Mouse (Mus musculus) left cerebral cortex, adult 2 months (tissue): ENCODE results near the gene Msl3. TPM values are rescaled to one million over a fixed set of nuclear protein-coding genes. Genes with fewer than 3 reads are reported as not detected.

ENCODE experiments used
- DNase-seq, 2 experiments: peaks; one replicate each; pipeline ENCODE4 v3.0.0; 2021 to 2022; ENCODE audit warnings: low spot score in 2 of 2, mixed read lengths in 1 of 2; ENCODE audit errors: extremely low spot score in 1 of 2
- H3K27ac ChIP-seq: fragments of 200-600 bp; 2 replicates; pipeline ENCODE4 v1.8.1; 2022
- H3K4me3 ChIP-seq: fragments of 200-600 bp; 2 replicates; pipeline ENCODE4 v1.8.1; 2022
- CTCF ChIP-seq: fragments of 200-600 bp; IDR thresholded peaks from 2 replicates; pipeline ENCODE4 v1.8.1; 2022; ENCODE audit warnings: antibody characterized with exemption, mild to moderate bottlenecking, moderate library complexity
- intact Hi-C: fragments of 180-260 bp; cut with DNase I; formaldehyde crosslinking; loops from one replicate; pipeline ENCODE4 v1.15.1; 2025
- total RNA-seq, 2 experiments: library from RNA; stranded (reverse); gene quantifications; 2 replicates each; pipeline ENCODE4 v1.2.3; 2021

Gene Msl3
- total RNA-seq, 2 experiments from 2014 or later = 24.0 to 25.9 TPM

DNA sequence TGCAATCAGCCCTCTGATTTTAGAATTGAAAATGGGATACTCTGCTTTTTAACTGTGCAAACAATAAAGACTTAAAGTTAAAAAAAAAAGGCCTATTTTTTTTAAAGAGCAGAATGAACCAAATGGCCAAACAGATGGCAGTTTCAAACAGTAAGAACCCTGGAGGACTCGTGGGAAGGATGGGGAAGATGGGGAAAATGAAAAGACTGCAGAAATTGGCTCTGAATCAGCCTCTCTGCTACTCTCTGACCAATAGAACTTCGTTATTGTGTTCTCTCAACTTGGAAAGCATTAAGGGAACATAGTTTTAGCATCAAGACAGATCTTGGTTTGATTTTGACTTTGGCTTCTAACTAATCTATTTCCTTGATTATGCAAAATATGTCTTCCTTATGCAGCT is 24.4 kb downstream of the Msl3 start:
- DNase-seq = no peak
- no peak overlapping the region for H3K4me3 ChIP-seq
- intact Hi-C loops = no loop called here
- no peak for TF ChIP-seq CTCF
- H3K27ac ChIP-seq = no peak overlapping the region

DNA sequence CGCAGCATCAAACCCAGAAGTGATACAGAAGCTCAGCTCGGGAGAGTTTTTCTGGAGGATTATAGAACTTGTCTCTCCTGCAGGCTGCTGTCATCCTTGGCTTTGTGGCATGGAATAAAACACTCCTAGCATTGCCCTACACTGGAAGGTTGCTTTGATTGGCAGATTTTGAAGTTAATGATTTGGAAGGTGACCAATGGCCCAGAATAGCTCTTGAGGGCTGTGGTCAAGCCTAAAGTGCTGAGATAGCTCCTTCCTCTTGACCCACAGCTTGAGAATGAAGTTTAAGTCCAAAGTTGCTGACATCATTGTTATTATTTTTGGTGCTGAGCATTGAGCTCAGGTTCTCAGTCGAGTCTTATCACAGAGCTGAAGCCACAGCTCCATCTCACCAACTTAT is 26.0 kb downstream of the Msl3 start:
- intact Hi-C loops = no loop called here
- Histone ChIP-seq H3K27ac (no peak overlapping the region), H3K4me3 (no peak overlapping the region)
- TF ChIP-seq CTCF = no peak
- DNase-seq = no peak

DNA sequence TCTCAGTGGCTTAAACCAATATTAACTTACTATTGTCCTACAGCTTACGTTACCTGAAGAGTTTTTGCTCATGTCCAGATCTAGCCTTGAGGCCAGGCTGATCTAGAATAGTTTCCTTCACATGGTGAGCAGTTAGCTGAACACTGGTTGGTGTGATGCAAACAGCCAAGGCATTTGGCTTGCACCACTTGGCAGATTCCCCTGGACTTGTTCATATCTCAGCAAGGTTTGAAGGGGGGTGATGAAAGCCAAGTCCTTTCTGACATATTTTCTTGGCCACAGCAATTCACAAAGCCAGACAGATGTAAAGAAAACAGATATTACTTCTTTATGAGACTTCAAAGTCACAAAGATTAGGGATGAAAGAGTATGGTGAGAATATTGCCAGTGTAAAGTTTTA is 30.2 kb downstream of the Msl3 start:
- no peak overlapping the region for H3K4me3 ChIP-seq
- no peak for TF ChIP-seq CTCF
- no peak overlapping the region for H3K27ac ChIP-seq
- intact Hi-C loops = no loop called here
- DNase-seq = no peak

DNA sequence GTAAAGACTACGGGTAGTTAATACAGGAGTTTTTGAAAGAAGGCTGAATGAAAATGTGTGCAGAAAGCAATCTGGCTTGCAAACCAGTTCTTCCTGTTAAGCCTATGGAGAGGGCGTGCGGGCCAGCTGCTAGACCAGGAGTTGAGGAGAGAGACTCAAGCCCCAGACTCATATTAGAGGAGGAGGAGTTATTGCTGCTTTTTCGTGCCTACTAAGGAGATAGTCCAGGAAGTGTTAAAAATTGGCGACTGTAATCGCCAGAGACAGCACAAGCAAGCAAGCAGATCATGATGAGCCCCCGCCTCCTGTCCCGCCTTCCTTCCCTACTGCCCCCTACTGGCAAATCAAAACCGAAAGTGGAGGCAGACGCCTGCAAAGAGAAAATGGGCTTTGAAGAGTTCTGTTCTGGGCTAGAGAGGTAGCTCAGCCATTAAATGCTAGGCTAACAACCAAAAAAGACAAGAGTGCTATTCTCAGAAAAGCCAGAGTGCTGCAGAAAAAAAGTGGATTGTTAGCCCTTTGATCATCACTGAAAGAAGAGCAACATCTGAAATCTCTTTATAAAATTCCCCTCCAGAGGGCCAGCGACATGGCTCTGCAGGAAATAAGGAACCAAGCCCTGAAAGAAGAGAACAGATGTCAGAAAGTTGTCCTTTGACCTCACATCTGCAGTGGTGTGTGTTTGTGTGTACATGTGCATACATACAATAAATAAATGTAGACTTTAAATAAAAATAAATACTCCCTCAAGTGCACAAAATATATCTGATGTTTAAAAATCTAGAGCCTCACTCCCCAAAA is 33.9 kb downstream of the Msl3 start:
- peak; percentile 23 to 62 for DNase-seq
- Histone ChIP-seq H3K4me3 (peak overlapping the region; percentile 43), H3K27ac (peak overlapping the region; percentile 34; the same call in 1 of the 2 replicates)
- TF ChIP-seq CTCF = peak; percentile 63
- intact Hi-C loops = loop anchor here (10.0 kb wide), 2 partner anchors 225 to 515 kb away; no protein-coding TSS in a partner anchor

Other genes with a start within 250 kb of the Msl3 start
- gene Frmpd4, start 96.7 kb downstream of the Msl3 start, total RNA-seq = 10 to 100 TPM; 42.3 to 47.8 TPM
- 10 to 100 TPM in 1 of 2 experiments, 1 to 10 TPM in 1; 8.8 to 12.7 TPM for gene Arhgap6, start 121.2 kb upstream of the Msl3 start, total RNA-seq